ENCODE assay signal across 11 mouse cellular contexts in genomic region chr10:4593828-4594227, GRCm38 (mm10). TPM values are rescaled to one million over a fixed set of nuclear protein-coding genes. Genes with fewer than 3 reads are reported as not detected.
DNase-seq lines count a peak whose midpoint lies in the region; TF ChIP-seq lines count a peak whose summit lies in the region.
"Had no signal": no experiment of that assay in that cellular context is flagged by ENCODE, and none has a peak within 500 bp of the region (broad histone marks: within the 10 kb centered on the region; RNA-seq: fewer than 3 reads in every experiment).

No protein-coding gene starts in this region.

- WGBS in cerebellum, adult 2 months: 69% methylated on average over 4 of the region's 4 CpGs

- no peaks in the 10 kb centered on the region for H3K4me1 ChIP-seq in cerebellum, adult 2 months (ENCODE audit: control insufficient read depth, insufficient read depth, low read length)
- H3K4me1 ChIP-seq: hindbrain, embryonic 15.5 days had no signal

- H3K27me3 ChIP-seq in cerebellum, adult 2 months (ENCODE audit: control insufficient read depth, insufficient read depth, low read length): no peaks in the 10 kb centered on the region
- H3K27me3 ChIP-seq: hindbrain, embryonic 15.5 days had no signal

- TF ChIP-seq POLR2A in cerebellum, adult 2 months (IDR thresholded peaks at IDR 0.05; ENCODE audit: borderline replicate concordance, insufficient read depth, low read length): no peak

- intact Hi-C loops in left cerebral cortex, postnatal 14 days (cut with DNase I): no loop called here

- H3K27ac ChIP-seq in cerebellum, adult 2 months (ENCODE audit: insufficient read depth, low read length): no peak overlapping the region
- H3K27ac ChIP-seq: hindbrain, embryonic 15.5 days; macrophage had no signal

- H3K4me3 ChIP-seq in cerebellum, adult 2 months (replicated peaks; ENCODE audit: insufficient read depth, low read depth, low read length): no peak overlapping the region
- H3K4me3 ChIP-seq: hindbrain, embryonic 15.5 days had no signal

- no peak for DNase-seq in cerebellum, adult 2 months
- no peak for DNase-seq in cerebellum, adult 8-10 months
- DNase-seq in left cerebral cortex, postnatal 14 days (ENCODE audit: low spot score in 2 of 2): peak; percentile 6 to 27
- DNase-seq in left cerebral cortex, adult 9 months (ENCODE audit: low spot score in 2 of 2): no peak
- peak; percentile 34 for DNase-seq in NIH3T3 (ENCODE audit: low read depth)
- DNase-seq in naive thymus-derived CD4-positive, alpha-beta T cell, adult 2 months (ENCODE audit: low read depth): peak; percentile 62
- no peak for DNase-seq in gastrocnemius, adult 18-20 months (ENCODE audit: low spot score)
- DNase-seq in adrenal gland, postnatal 14 days: no peak
- DNase-seq: gastrocnemius, postnatal 14 days had no signal

- TF ChIP-seq CTCF in cerebellum, adult 2 months (IDR thresholded peaks at IDR 0.05; ENCODE audit: borderline replicate concordance, insufficient read depth, low read depth, low read length): peak; percentile 7; the same call in 1 of the 2 replicates

RNA-seq across cellular contexts. Expression of gene Esr1, which starts 17.6 kb away (rescaled TPM):
- polyA plus RNA-seq in cerebellum, adult 2 months (2012; rRNA removed): 0.52 and 0.54 TPM in 2 replicates
- total RNA-seq in left cerebral cortex, postnatal 14 days (2021): 1 to 10 TPM; 2.7 to 2.9 TPM
- total RNA-seq in gastrocnemius, adult 18-20 months (2021): 10 to 100 TPM; 35.4 to 45.9 TPM
- 15.9 and 19.6 TPM in 2 replicates for total RNA-seq in adrenal gland, postnatal 14 days (2021)

Comparison
In these comparisons a context has a peak if more than half of its experiments do, and no peak if none do; other contexts are left out.
1. DNase-seq: peak in left cerebral cortex, postnatal 14 days (2 of 2), NIH3T3 (single experiment) and naive thymus-derived CD4-positive, alpha-beta T cell, adult 2 months (single experiment); none in cerebellum, adult 2 months (0 of 2), cerebellum, adult 8-10 months (single experiment), left cerebral cortex, adult 9 months (0 of 2), gastrocnemius, adult 18-20 months (single experiment) and adrenal gland, postnatal 14 days (single experiment).